Mouse (Mus musculus) hindbrain, embryonic 10.5 days (tissue): ENCODE results near the gene Myh13. TPM values are rescaled to one million over a fixed set of nuclear protein-coding genes. Genes with fewer than 3 reads are reported as not detected.

ENCODE experiments used
- DNase-seq: peaks from one replicate; pipeline ENCODE4 v3.0.0-alpha.2; 2017; ENCODE audit warnings: low spot score
- H3K27ac ChIP-seq: fragments of 300-500 bp; sonication (generic); 2 replicates; pipeline ENCODE4 v1.5.1; 2016; ENCODE audit warnings: mild to moderate bottlenecking, moderate library complexity
- H3K27me3 ChIP-seq: fragments of 300-500 bp; sonication (generic); 2 replicates; pipeline ENCODE4 v1.6.1; 2016; ENCODE audit warnings: mild to moderate bottlenecking; ENCODE audit not compliant: poor library complexity, insufficient read depth, severe bottlenecking
- H3K36me3 ChIP-seq: fragments of 300-500 bp; sonication (generic); 2 replicates; pipeline ENCODE4 v1.6.1; 2016; ENCODE audit warnings: mild to moderate bottlenecking, moderate library complexity
- H3K4me1 ChIP-seq: fragments of 300-500 bp; sonication (generic); replicated peaks from 2 replicates; pipeline ENCODE4 v1.6.1; 2016; ENCODE audit warnings: mild to moderate bottlenecking
- H3K4me3 ChIP-seq: fragments of 300-500 bp; sonication (generic); 2 replicates; pipeline ENCODE4 v1.5.1; 2016; ENCODE audit warnings: mild to moderate bottlenecking, moderate library complexity
- H3K9me3 ChIP-seq: fragments of 300-500 bp; sonication (generic); 2 replicates; pipeline ENCODE4 v1.6.1; 2016; ENCODE audit warnings: mild to moderate bottlenecking, moderate library complexity
- WGBS: fragments of 180-500 bp; shearing (Covaris S2); methylation state at CpG from one replicate; pipeline ENCODE4 v1.1.7; 2016; 5-methylcytosine and 5-hydroxymethylcytosine counted together
- polyA plus RNA-seq: library from polyadenylated mRNA; unstranded; fragments of >200 nt; fragmentation: Nextera tagmentation; extraction: Ambion mirVana; gene quantifications from 2 replicates; pipeline ENCODE4 v1.2.1, GENCODE M21; 2016

The Myh13 gene
- not detected in 2 replicates for polyA plus RNA-seq

- Histone ChIP-seq H3K4me3 (no peak within 1 kb of the TSS), H3K27me3 (no peaks in the 10 kb centered on the region), H3K9me3 (no peaks in the 10 kb centered on the region), H3K36me3 (no peaks in the 10 kb centered on the region), H3K4me1 (no peaks in the 10 kb centered on the region), H3K27ac (no peak within 1 kb of the TSS)
- 90% methylated on average over 7 of the region's 7 CpGs for WGBS
- DNase-seq: no peak
Measured at GRCm38 (mm10) chr11:67321358-67321757, at the start of gene Myh13. Gene Myh13 (plus strand): TSS chr11:67321658.

GRCm38 (mm10) chr11:67276601-67277174 lies 44.8 kb upstream of the Myh13 start, which contains the start of gene Myh8:
Gene Myh8 (plus strand): TSS chr11:67277124.
- no peak within 1 kb of the TSS for H3K4me3 ChIP-seq
- no peak within 1 kb of the TSS for H3K27ac ChIP-seq
- no peaks in the 10 kb centered on the region for H3K36me3 ChIP-seq
- no peaks in the 10 kb centered on the region for H3K9me3 ChIP-seq
- 90% methylated on average over 10 of the region's 10 CpGs for WGBS
- no peaks in the 10 kb centered on the region for H3K27me3 ChIP-seq
- no peaks in the 10 kb centered on the region for H3K4me1 ChIP-seq
- DNase-seq: no peak

GRCm38 (mm10) chr11:67293440-67293839 lies 28.0 kb upstream of the Myh13 start:
- DNase-seq: no peak
- no peak overlapping the region for H3K4me3 ChIP-seq
- H3K4me1 ChIP-seq: no peaks in the 10 kb centered on the region
- H3K36me3 ChIP-seq: no peaks in the 10 kb centered on the region
- 81% methylated on average over 1 of the region's 1 CpGs for WGBS
- H3K9me3 ChIP-seq: no peaks in the 10 kb centered on the region
- H3K27me3 ChIP-seq: no peaks in the 10 kb centered on the region
- no peak overlapping the region for H3K27ac ChIP-seq

- H3K4me3 ChIP-seq: no peak overlapping the region
- no peak overlapping the region for H3K27ac ChIP-seq
- DNase-seq: no peak
- no peaks in the 10 kb centered on the region for H3K4me1 ChIP-seq
- WGBS: 67% methylated on average over 15 of the region's 15 CpGs
- H3K36me3 ChIP-seq: no peaks in the 10 kb centered on the region
- no peaks in the 10 kb centered on the region for H3K27me3 ChIP-seq
- no peaks in the 10 kb centered on the region for H3K9me3 ChIP-seq
Measured at GRCm38 (mm10) chr11:67313733-67314452, 7.6 kb upstream of the Myh13 start.

- H3K27ac ChIP-seq: no peak overlapping the region
- H3K36me3 ChIP-seq: no peaks in the 10 kb centered on the region
- DNase-seq: no peak
- peaks cover 5% of the 10 kb centered on the region; the same call in 1 of the 2 replicates for H3K4me1 ChIP-seq
- H3K4me3 ChIP-seq: no peak overlapping the region
- H3K9me3 ChIP-seq: no peaks in the 10 kb centered on the region
- no peaks in the 10 kb centered on the region for H3K27me3 ChIP-seq
- 56% methylated on average over 2 of the region's 2 CpGs for WGBS
Measured at GRCm38 (mm10) chr11:67326536-67326935, 5.1 kb downstream of the Myh13 start.

GRCm38 (mm10) chr11:67344556-67344955 lies 23.1 kb downstream of the Myh13 start:
- Histone ChIP-seq H3K27me3 (0 out of 2 replicates have a peak, but pooled peaks cover 3% of the 10 kb centered on the region), H3K27ac (no peak overlapping the region), H3K9me3 (no peaks in the 10 kb centered on the region), H3K36me3 (no peaks in the 10 kb centered on the region), H3K4me1 (0 out of 2 replicates have a peak, but pooled peaks cover 2% of the 10 kb centered on the region), H3K4me3 (no peak overlapping the region)
- no peak for DNase-seq
- 52% methylated on average over 3 of the region's 3 CpGs for WGBS

GRCm38 (mm10) chr11:67345186-67345855 lies 23.9 kb downstream of the Myh13 start:
- Histone ChIP-seq H3K4me3 (no peak overlapping the region), H3K27me3 (0 out of 2 replicates have a peak, but pooled peaks cover 3% of the 10 kb centered on the region), H3K4me1 (0 out of 2 replicates have a peak, but pooled peaks cover 2% of the 10 kb centered on the region), H3K9me3 (no peaks in the 10 kb centered on the region), H3K27ac (no peak overlapping the region), H3K36me3 (no peaks in the 10 kb centered on the region)
- no peak for DNase-seq
- WGBS: 65% methylated on average over 2 of the region's 2 CpGs

GRCm38 (mm10) chr11:67345856-67346236 lies 24.4 kb downstream of the Myh13 start:
- no peaks in the 10 kb centered on the region for H3K36me3 ChIP-seq
- 0 out of 2 replicates have a peak, but pooled peaks cover 3% of the 10 kb centered on the region for H3K27me3 ChIP-seq
- no peak overlapping the region for H3K4me3 ChIP-seq
- DNase-seq: no peak
- 0 out of 2 replicates have a peak, but pooled peaks cover 2% of the 10 kb centered on the region for H3K4me1 ChIP-seq
- no peaks in the 10 kb centered on the region for H3K9me3 ChIP-seq
- H3K27ac ChIP-seq: no peak overlapping the region

- Histone ChIP-seq H3K27ac (no peak overlapping the region), H3K27me3 (0 out of 2 replicates have a peak, but pooled peaks cover 7% of the 10 kb centered on the region), H3K4me1 (0 out of 2 replicates have a peak, but pooled peaks cover 2% of the 10 kb centered on the region), H3K36me3 (no peaks in the 10 kb centered on the region), H3K9me3 (no peaks in the 10 kb centered on the region), H3K4me3 (no peak overlapping the region)
- DNase-seq: peak; percentile 79
- WGBS: 55% methylated on average over 14 of the region's 14 CpGs
Measured at GRCm38 (mm10) chr11:67350153-67350768, 28.8 kb downstream of the Myh13 start.

GRCm38 (mm10) chr11:67353011-67353410 lies 31.6 kb downstream of the Myh13 start:
- H3K27ac ChIP-seq: no peak overlapping the region
- 0 out of 2 replicates have a peak, but pooled peaks cover 7% of the 10 kb centered on the region for H3K27me3 ChIP-seq
- WGBS: 56% methylated on average over 4 of the region's 4 CpGs
- DNase-seq: no peak
- H3K36me3 ChIP-seq: no peaks in the 10 kb centered on the region
- no peaks in the 10 kb centered on the region for H3K9me3 ChIP-seq
- H3K4me3 ChIP-seq: no peak overlapping the region
- H3K4me1 ChIP-seq: no peaks in the 10 kb centered on the region

- no peak overlapping the region for H3K27ac ChIP-seq
- no peak for DNase-seq
- H3K4me1 ChIP-seq: no peaks in the 10 kb centered on the region
- WGBS: 80% methylated on average over 10 of the region's 10 CpGs
- H3K27me3 ChIP-seq: no peaks in the 10 kb centered on the region
- H3K9me3 ChIP-seq: no peaks in the 10 kb centered on the region
- H3K4me3 ChIP-seq: no peak overlapping the region
- no peaks in the 10 kb centered on the region for H3K36me3 ChIP-seq
Measured at GRCm38 (mm10) chr11:67358031-67358430, 36.6 kb downstream of the Myh13 start.

GRCm38 (mm10) chr11:67362236-67362635 lies 40.8 kb downstream of the Myh13 start:
- Histone ChIP-seq H3K36me3 (no peaks in the 10 kb centered on the region), H3K4me3 (no peak overlapping the region), H3K4me1 (no peaks in the 10 kb centered on the region), H3K27me3 (no peaks in the 10 kb centered on the region), H3K9me3 (no peaks in the 10 kb centered on the region), H3K27ac (no peak overlapping the region)
- DNase-seq: no peak
- WGBS: 80% methylated on average over 3 of the region's 3 CpGs
